Comparison of ENCODE assay signal across 8 mouse cellular contexts in genomic region chr11:70029130-70029801, GRCm38 (mm10). TPM values are rescaled to one million over a fixed set of nuclear protein-coding genes. Genes with fewer than 3 reads are reported as not detected.
DNase-seq lines count a peak whose midpoint lies in the region; ATAC-seq and TF ChIP-seq lines count a peak whose summit lies in the region.

No protein-coding gene starts in this region.

- WGBS in lung, adult 2 months = 3% methylated on average over 20 of the region's 20 CpGs
- under 1% methylated on average over 20 of the region's 20 CpGs for WGBS in limb, embryonic 12.5 days
- WGBS in midbrain, embryonic 16.5 days = 1% methylated on average over 20 of the region's 20 CpGs

- no peak overlapping the region for H3K9ac ChIP-seq in limb, embryonic 12.5 days (replicated peaks)
- H3K9ac ChIP-seq in midbrain, embryonic 16.5 days (ENCODE audit: low read depth, low read length) = peak overlapping the region; percentile 59

- H3K4me3 ChIP-seq in lung, adult 2 months (replicated peaks; ENCODE audit: extremely low read depth, low read depth, low read length) = no peak overlapping the region
- peak overlapping the region; percentile 27 for H3K4me3 ChIP-seq in limb, embryonic 12.5 days (replicated peaks)
- H3K4me3 ChIP-seq in midbrain, embryonic 16.5 days (ENCODE audit: low read depth, low read length) = peak overlapping the region; percentile 36

- peaks cover 37% of the 10 kb centered on the region for H3K36me3 ChIP-seq in limb, embryonic 12.5 days
- peaks cover 17% of the 10 kb centered on the region for H3K36me3 ChIP-seq in midbrain, embryonic 16.5 days (ENCODE audit: control insufficient read depth, insufficient read depth, low read length)
- H3K36me3 ChIP-seq in splenic B cell, adult 2 months (ENCODE audit: control insufficient read depth, insufficient read depth, low read length, poor library complexity, severe bottlenecking) = no peaks in the 10 kb centered on the region

- H3K4me1 ChIP-seq in lung, adult 2 months (ENCODE audit: control insufficient read depth, insufficient read depth, low read length) = peaks cover 9% of the 10 kb centered on the region; the same call in 1 of the 2 replicates
- peaks cover 54% of the 10 kb centered on the region for H3K4me1 ChIP-seq in limb, embryonic 12.5 days (replicated peaks)
- H3K4me1 ChIP-seq in midbrain, embryonic 16.5 days (ENCODE audit: control insufficient read depth, insufficient read depth, low read length) = peaks cover 56% of the 10 kb centered on the region

- H3K4me2 ChIP-seq in limb, embryonic 12.5 days = peak overlapping the region; percentile 62
- peak overlapping the region; percentile 68 for H3K4me2 ChIP-seq in midbrain, embryonic 16.5 days (ENCODE audit: low read length)

- H3K27ac ChIP-seq in limb, embryonic 12.5 days = peak overlapping the region; percentile 76
- H3K27ac ChIP-seq in midbrain, embryonic 16.5 days (ENCODE audit: low read length) = peak overlapping the region; percentile 95

- peak; percentile 68 for ATAC-seq in limb, embryonic 12.5 days (ENCODE audit: insufficient number of reproducible peaks, insufficient read depth, low FRiP score, low TSS enrichment, low read depth)
- ATAC-seq in midbrain, embryonic 16.5 days = peak; percentile 94

- TF ChIP-seq CTCF in lung, adult 2 months (IDR thresholded peaks at IDR 0.05; ENCODE audit: insufficient read depth, low read length) = no peak

- DNase-seq in lung, adult 18-20 months = peak; percentile 62 to 66
- no peak for DNase-seq in lung, adult 2 months
- peak; percentile 99 for DNase-seq in embryo, embryonic 10.5 days (ENCODE audit: low spot score)
- peak; percentile 82 for DNase-seq in gastrocnemius, postnatal 25 days
- peak; percentile 97 for DNase-seq in induced T-regulatory cell, adult 2 months (ENCODE audit: low read depth)
- peak; percentile 91 for DNase-seq in splenic B cell, adult 2 months (ENCODE audit: low read depth, low spot score)

- no peaks in the 10 kb centered on the region for H3K9me3 ChIP-seq in limb, embryonic 12.5 days
- no peaks in the 10 kb centered on the region for H3K9me3 ChIP-seq in midbrain, embryonic 16.5 days (replicated peaks; ENCODE audit: control insufficient read depth, low read length, poor library complexity, severe bottlenecking)

- TF ChIP-seq POLR2A in lung, adult 2 months (IDR thresholded peaks at IDR 0.05; ENCODE audit: borderline replicate concordance, extremely low read depth, low read depth, low read length) = no peak

- no peaks in the 10 kb centered on the region for H3K27me3 ChIP-seq in limb, embryonic 12.5 days
- H3K27me3 ChIP-seq in midbrain, embryonic 16.5 days (ENCODE audit: control insufficient read depth, insufficient read depth, low read depth, low read length) = no peaks in the 10 kb centered on the region
- H3K27me3 ChIP-seq in splenic B cell, adult 2 months (ENCODE audit: control insufficient read depth, insufficient read depth, low read length, poor library complexity, severe bottlenecking) = no peaks in the 10 kb centered on the region

RNA-seq across cellular contexts. Expression of gene Dlg4, which starts 12.5 kb away (rescaled TPM):
- polyA plus RNA-seq in lung, adult 2 months (2012; rRNA removed) = 28.0 and 33.7 TPM in 2 replicates
- total RNA-seq in gastrocnemius, postnatal 25 days (2021) = 1 to 10 TPM; 5.6 to 6.9 TPM
- 10.6 and 13.6 TPM in 2 replicates for polyA plus RNA-seq in limb, embryonic 12.5 days (2016; fragmentation: Nextera tagmentation; extraction: Ambion mirVana)
- polyA plus RNA-seq in midbrain, embryonic 16.5 days (2015; fragmentation: Nextera tagmentation; extraction: Ambion mirVana) = 23.4 and 30.0 TPM in 2 replicates

RNA-seq across cellular contexts. Expression of gene Acadvl, which starts 14.1 kb away (rescaled TPM):
- polyA plus RNA-seq in lung, adult 2 months (2012; rRNA removed) = 63.1 and 88.6 TPM in 2 replicates
- total RNA-seq in gastrocnemius, postnatal 25 days (2021) = 100 to 1,000 TPM; 342 to 380 TPM
- polyA plus RNA-seq in limb, embryonic 12.5 days (2016; fragmentation: Nextera tagmentation; extraction: Ambion mirVana) = 65.9 and 67.1 TPM in 2 replicates
- polyA plus RNA-seq in midbrain, embryonic 16.5 days (2015; fragmentation: Nextera tagmentation; extraction: Ambion mirVana) = 56.3 and 61.6 TPM in 2 replicates

RNA-seq across cellular contexts. Expression of gene Asgr1, which starts 24.6 kb away (rescaled TPM):
- polyA plus RNA-seq in lung, adult 2 months (2012; rRNA removed) = 2.4 and 4.9 TPM in 2 replicates
- not detected for total RNA-seq in gastrocnemius, postnatal 25 days (2021)
- polyA plus RNA-seq in limb, embryonic 12.5 days (2016; fragmentation: Nextera tagmentation; extraction: Ambion mirVana) = 1.5 and 2.3 TPM in 2 replicates
- 2.3 and 3.0 TPM in 2 replicates for polyA plus RNA-seq in midbrain, embryonic 16.5 days (2015; fragmentation: Nextera tagmentation; extraction: Ambion mirVana)

RNA-seq across cellular contexts. Expression of gene Dvl2, which starts 28.9 kb away (rescaled TPM):
- 16.7 and 20.8 TPM in 2 replicates for polyA plus RNA-seq in lung, adult 2 months (2012; rRNA removed)
- 1 to 10 TPM; 3.7 to 4.1 TPM for total RNA-seq in gastrocnemius, postnatal 25 days (2021)
- 69.4 and 69.5 TPM in 2 replicates for polyA plus RNA-seq in limb, embryonic 12.5 days (2016; fragmentation: Nextera tagmentation; extraction: Ambion mirVana)
- 21.9 and 26.1 TPM in 2 replicates for polyA plus RNA-seq in midbrain, embryonic 16.5 days (2015; fragmentation: Nextera tagmentation; extraction: Ambion mirVana)

RNA-seq across cellular contexts. Expression of gene Phf23, which starts 33.7 kb away (rescaled TPM):
- 15.0 and 22.9 TPM in 2 replicates for polyA plus RNA-seq in lung, adult 2 months (2012; rRNA removed)
- total RNA-seq in gastrocnemius, postnatal 25 days (2021) = 10 to 100 TPM; 15.0 to 16.1 TPM
- 102 and 108 TPM in 2 replicates for polyA plus RNA-seq in limb, embryonic 12.5 days (2016; fragmentation: Nextera tagmentation; extraction: Ambion mirVana)
- polyA plus RNA-seq in midbrain, embryonic 16.5 days (2015; fragmentation: Nextera tagmentation; extraction: Ambion mirVana) = 51.2 and 58.6 TPM in 2 replicates
